8 mouse cellular contexts compared by ENCODE assay signal in the genomic region with DNA sequence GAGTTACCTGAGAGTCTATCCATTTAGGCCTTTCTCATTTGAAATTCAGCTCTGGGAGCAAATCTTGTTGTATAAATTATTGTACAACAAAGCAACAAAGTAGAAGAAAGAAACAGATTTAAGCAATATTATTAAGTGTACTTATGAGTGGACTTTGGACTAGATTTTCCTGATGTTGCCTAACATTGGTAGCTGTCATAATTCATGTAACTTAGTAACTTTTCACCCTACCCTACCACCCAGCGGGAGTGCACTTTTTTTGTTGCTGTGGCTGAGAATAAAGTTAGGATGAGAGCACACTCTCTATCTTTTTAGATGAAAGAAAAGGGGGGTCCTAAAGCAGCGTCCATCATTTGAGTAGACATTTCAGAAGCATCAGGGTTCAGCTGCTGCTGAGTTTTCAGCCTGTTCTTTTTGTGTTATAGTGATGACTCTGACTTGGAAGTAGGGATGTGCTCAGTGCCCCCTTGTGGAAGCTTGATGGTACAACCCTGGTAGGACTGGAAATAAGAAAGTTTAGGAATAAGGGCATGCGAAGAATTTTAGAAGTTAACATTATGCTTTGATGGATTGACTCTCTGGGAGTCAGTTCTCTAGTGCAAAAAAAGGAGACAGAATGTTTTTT. TPM values are rescaled to one million over a fixed set of nuclear protein-coding genes. Genes with fewer than 3 reads are reported as not detected.
A peak's percentile ranks its signal among the peaks of the same experiment; 100 is the strongest.
DNase-seq lines count a peak whose midpoint lies in the region; ATAC-seq lines count a peak whose summit lies in the region.

No protein-coding gene starts in this region.

- 48% methylated on average over 3 of the region's 3 CpGs for WGBS in forebrain, embryonic 14.5 days

- H3K4me2 ChIP-seq in forebrain, embryonic 14.5 days (ENCODE audit: low read length), result no peak overlapping the region

- no peaks in the 10 kb centered on the region for H3K9me3 ChIP-seq in forebrain, embryonic 14.5 days (replicated peaks; ENCODE audit: control insufficient read depth, low read length)

- no peaks in the 10 kb centered on the region for H3K4me1 ChIP-seq in forebrain, embryonic 14.5 days (ENCODE audit: control insufficient read depth, insufficient read depth, low read length)

- H3K36me3 ChIP-seq in forebrain, embryonic 14.5 days (ENCODE audit: control insufficient read depth, insufficient read depth, low read length), result no peaks in the 10 kb centered on the region

- no peak overlapping the region for H3K27ac ChIP-seq in forebrain, embryonic 14.5 days (ENCODE audit: low read depth, low read length)

- ATAC-seq in CD4-positive, CD25-positive, alpha-beta regulatory T cell, adult 4 months, result peak; percentile 58
- peak; percentile 54; the same call in 1 of the 2 replicates for ATAC-seq in forebrain, embryonic 14.5 days
- no peak for ATAC-seq in monocyte, adult 5-6 weeks (replicated peaks; ENCODE audit: insufficient number of reproducible peaks, low FRiP score, low TSS enrichment, poor library complexity, severe bottlenecking)

- intact Hi-C loops in left cerebral cortex, postnatal 36 days (cut with DNase I), result loop anchor here (2.0 to 5.0 kb wide), 2 partner anchors 101 to 190 kb away; no protein-coding TSS in a partner anchor

- H3K4me3 ChIP-seq in forebrain, embryonic 14.5 days (ENCODE audit: low read depth, low read length), result no peak overlapping the region

- no peak overlapping the region for H3K9ac ChIP-seq in forebrain, embryonic 14.5 days (ENCODE audit: low read length)

- DNase-seq in 416B (ENCODE audit: low read depth), result peak; percentile 82
- peak; percentile 45 for DNase-seq in c-Kit-positive CD71-positive TER-119-negative erythroid progenitor cells, embryonic 14.5 days (ENCODE audit: low read depth)
- DNase-seq in forebrain, embryonic 14.5 days (ENCODE audit: low spot score), result peak; percentile 81
- peak; percentile 22 for DNase-seq in hindlimb bud, embryonic 11.5 days (ENCODE audit: extremely low spot score, low read depth, low spot score)
- peak; percentile 7 to 30 for DNase-seq in left cerebral cortex, postnatal 36 days (ENCODE audit: low spot score in 2 of 2)
- DNase-seq in neural tube, embryonic 10.5 days (ENCODE audit: extremely low spot score, low spot score), result peak; percentile 21

- H3K27me3 ChIP-seq in forebrain, embryonic 14.5 days (replicated peaks; ENCODE audit: control insufficient read depth, insufficient read depth, low read length), result no peaks in the 10 kb centered on the region

RNA-seq across cellular contexts. Expression of gene Ap3m1, which starts 59.1 kb away (rescaled TPM):
- polyA plus RNA-seq in CD4-positive, CD25-positive, alpha-beta regulatory T cell, adult 4 months (2017; shearing (Covaris generic)), result 10 to 100 TPM; 63.6 to 75.8 TPM
- polyA plus RNA-seq in forebrain, embryonic 14.5 days (2014; fragmentation: Nextera tagmentation; extraction: Ambion mirVana), result 139 and 145 TPM in 2 replicates
- total RNA-seq in left cerebral cortex, postnatal 36 days (2021), result 10 to 100 TPM; 61.7 to 62.0 TPM
- 22.6 to 57.8 TPM (median 41.4 TPM) in 3 replicates for total RNA-seq in monocyte, adult 5-6 weeks (2017)

RNA-seq across cellular contexts. Expression of gene Adk, which starts 59.2 kb away (rescaled TPM):
- polyA plus RNA-seq in CD4-positive, CD25-positive, alpha-beta regulatory T cell, adult 4 months (2017; shearing (Covaris generic)), result 100 to 1,000 TPM; 117 to 132 TPM
- polyA plus RNA-seq in forebrain, embryonic 14.5 days (2014; fragmentation: Nextera tagmentation; extraction: Ambion mirVana), result 79.9 and 81.7 TPM in 2 replicates
- 10 to 100 TPM; 63.6 to 66.2 TPM for total RNA-seq in left cerebral cortex, postnatal 36 days (2021)
- 17.1 to 47.3 TPM (median 39.0 TPM) in 3 replicates for total RNA-seq in monocyte, adult 5-6 weeks (2017)

Comparison
In these comparisons a context has a peak if more than half of its experiments do, and no peak if none do; other contexts are left out.
1. DNase-seq: peak in every context shown above with its lines; median percentile 82 in 416B; 81 in forebrain, embryonic 14.5 days; 45 in c-Kit-positive CD71-positive TER-119-negative erythroid progenitor cells, embryonic 14.5 days; 22 in hindlimb bud, embryonic 11.5 days; 21 in neural tube, embryonic 10.5 days; 18 in left cerebral cortex, postnatal 36 days.